Mouse (Mus musculus) hindbrain, embryonic 16.5 days (tissue): Measurements from ENCODE around the gene Mrgpra4. TPM values are rescaled to one million over a fixed set of nuclear protein-coding genes. Genes with fewer than 3 reads are reported as not detected.

Experiments
- ATAC-seq: fragments of 200-750 bp; cut with Nextera tagmentation; 2 replicates; pipeline ENCODE4 v1.8.0; 2017; ENCODE audit warnings: moderate TSS enrichment, moderate library complexity
- H3K27ac ChIP-seq: fragments of 300-500 bp; sonication (generic); 2 replicates; pipeline ENCODE4 v1.5.1; 2014; ENCODE audit warnings: low read depth, mild to moderate bottlenecking, control low read depth, low read length, moderate library complexity
- H3K27me3 ChIP-seq: fragments of 300-500 bp; sonication (generic); replicated peaks from 2 replicates; pipeline ENCODE4 v1.6.1; 2014; ENCODE audit warnings: low read length; ENCODE audit not compliant: control insufficient read depth, insufficient read depth
- H3K36me3 ChIP-seq: fragments of 300-500 bp; sonication (generic); 2 replicates; pipeline ENCODE4 v1.6.1; 2014; ENCODE audit warnings: mild to moderate bottlenecking, low read length, moderate library complexity, mixed read lengths; ENCODE audit not compliant: control insufficient read depth, insufficient read depth
- H3K4me1 ChIP-seq: fragments of 300-500 bp; sonication (generic); 2 replicates; pipeline ENCODE4 v1.6.1; 2014; ENCODE audit warnings: low read depth, low read length; ENCODE audit not compliant: control insufficient read depth, insufficient read depth
- H3K4me2 ChIP-seq: fragments of 300-500 bp; sonication (generic); 2 replicates; pipeline ENCODE4 v1.6.1; 2014; ENCODE audit warnings: mild to moderate bottlenecking, low read length, control low read depth, moderate library complexity
- H3K4me3 ChIP-seq: fragments of 300-500 bp; sonication (generic); 2 replicates; pipeline ENCODE4 v1.5.1; 2014; ENCODE audit warnings: mild to moderate bottlenecking, low read length, control low read depth, moderate library complexity
- H3K9ac ChIP-seq: fragments of 300-500 bp; sonication (generic); 2 replicates; pipeline ENCODE4 v1.6.1; 2014; ENCODE audit warnings: low read depth, mild to moderate bottlenecking, control low read depth, low read length, moderate library complexity
- H3K9me3 ChIP-seq: fragments of 300-500 bp; sonication (generic); 2 replicates; pipeline ENCODE4 v1.6.1; 2014; ENCODE audit warnings: mild to moderate bottlenecking, low read length, moderate library complexity; ENCODE audit not compliant: control insufficient read depth
- WGBS: fragments of 180-500 bp; shearing (Covaris S2); extraction: QIAGEN DNeasy Blood & Tissue Kit; methylation state at CpG from one replicate; pipeline ENCODE4 v1.1.7; 2014; 5-methylcytosine and 5-hydroxymethylcytosine counted together
- polyA plus RNA-seq: library from polyadenylated mRNA; unstranded; fragments of >200 nt; fragmentation: Nextera tagmentation; extraction: Ambion mirVana; gene quantifications from 2 replicates; pipeline ENCODE4 v1.2.1, GENCODE M21; 2015

Gene Mrgpra4
- polyA plus RNA-seq: not detected in 2 replicates

- Histone ChIP-seq H3K27me3 (no peaks in the 10 kb centered on the region), H3K9ac (no peak within 1 kb of the TSS), H3K4me1 (no peaks in the 10 kb centered on the region), H3K4me2 (no peak within 1 kb of the TSS), H3K9me3 (no peaks in the 10 kb centered on the region), H3K4me3 (no peak within 1 kb of the TSS), H3K27ac (no peak within 1 kb of the TSS), H3K36me3 (no peaks in the 10 kb centered on the region)
- ATAC-seq: no peak
- WGBS: 77% methylated on average over 1 of the region's 1 CpGs
Observed at GRCm38 (mm10) chr7:47981995-47982394, at the start of gene Mrgpra4. Gene Mrgpra4 (minus strand): TSS chr7:47982095.

GRCm38 (mm10) chr7:48027497-48027896, 45.6 kb upstream of the Mrgpra4 start, which contains the start of gene Mrgprx1:
Gene Mrgprx1 (minus strand): TSS chr7:48027597.
- H3K9ac ChIP-seq: no peak within 1 kb of the TSS
- H3K36me3 ChIP-seq: no peaks in the 10 kb centered on the region
- no peaks in the 10 kb centered on the region for H3K9me3 ChIP-seq
- no peak within 1 kb of the TSS for H3K4me2 ChIP-seq
- no peak within 1 kb of the TSS for H3K27ac ChIP-seq
- H3K4me1 ChIP-seq: no peaks in the 10 kb centered on the region
- no peaks in the 10 kb centered on the region for H3K27me3 ChIP-seq
- 85% methylated on average over 3 of the region's 3 CpGs for WGBS
- H3K4me3 ChIP-seq: no peak within 1 kb of the TSS
- no peak for ATAC-seq

- no peak overlapping the region for H3K4me2 ChIP-seq
- H3K27ac ChIP-seq: no peak overlapping the region
- WGBS: 46% methylated on average over 2 of the region's 2 CpGs
- H3K4me3 ChIP-seq: no peak overlapping the region
- no peaks in the 10 kb centered on the region for H3K4me1 ChIP-seq
- H3K36me3 ChIP-seq: no peaks in the 10 kb centered on the region
- no peak overlapping the region for H3K9ac ChIP-seq
- no peaks in the 10 kb centered on the region; the same call in 1 of the 2 replicates for H3K9me3 ChIP-seq
- no peaks in the 10 kb centered on the region for H3K27me3 ChIP-seq
- ATAC-seq: no peak
Observed at GRCm38 (mm10) chr7:48017874-48018273, 36.0 kb upstream of the Mrgpra4 start.

GRCm38 (mm10) chr7:47995689-47996088, 13.8 kb upstream of the Mrgpra4 start:
- no peak overlapping the region for H3K27ac ChIP-seq
- no peak overlapping the region for H3K4me2 ChIP-seq
- no peak for ATAC-seq
- H3K9me3 ChIP-seq: no peaks in the 10 kb centered on the region
- no peak overlapping the region for H3K4me3 ChIP-seq
- H3K9ac ChIP-seq: no peak overlapping the region
- H3K36me3 ChIP-seq: no peaks in the 10 kb centered on the region
- H3K27me3 ChIP-seq: no peaks in the 10 kb centered on the region
- WGBS: 75% methylated on average over 3 of the region's 3 CpGs
- H3K4me1 ChIP-seq: no peaks in the 10 kb centered on the region

- Histone ChIP-seq H3K36me3 (no peaks in the 10 kb centered on the region), H3K9me3 (no peaks in the 10 kb centered on the region), H3K9ac (no peak overlapping the region), H3K27ac (no peak overlapping the region), H3K4me1 (no peaks in the 10 kb centered on the region), H3K4me3 (no peak overlapping the region), H3K27me3 (no peaks in the 10 kb centered on the region), H3K4me2 (no peak overlapping the region)
- WGBS: 52% methylated on average over 1 of the region's 1 CpGs
- no peak for ATAC-seq
Observed at GRCm38 (mm10) chr7:47986752-47987151, 4.9 kb upstream of the Mrgpra4 start.

Other genes starting within 250 kb of the Mrgpra4 start
- gene Mrgprx1, start 45.5 kb upstream of the Mrgpra4 start, polyA plus RNA-seq: 0.18 TPM in 1 of 2 replicates, not detected in the other
- gene Mrgprb5, start 186.9 kb upstream of the Mrgpra4 start, polyA plus RNA-seq: not detected in 2 replicates
- not detected in 2 replicates for gene Mrgprb4, start 217.2 kb upstream of the Mrgpra4 start, polyA plus RNA-seq